Mouse (Mus musculus): ENCODE measurements around the gene Mast2. TPM values are rescaled to one million over a fixed set of nuclear protein-coding genes. Genes with fewer than 3 reads are reported as not detected.

The Mast2 gene
- 100 to 1,000 TPM; 187 to 192 TPM for total RNA-seq (2021)

DNA sequence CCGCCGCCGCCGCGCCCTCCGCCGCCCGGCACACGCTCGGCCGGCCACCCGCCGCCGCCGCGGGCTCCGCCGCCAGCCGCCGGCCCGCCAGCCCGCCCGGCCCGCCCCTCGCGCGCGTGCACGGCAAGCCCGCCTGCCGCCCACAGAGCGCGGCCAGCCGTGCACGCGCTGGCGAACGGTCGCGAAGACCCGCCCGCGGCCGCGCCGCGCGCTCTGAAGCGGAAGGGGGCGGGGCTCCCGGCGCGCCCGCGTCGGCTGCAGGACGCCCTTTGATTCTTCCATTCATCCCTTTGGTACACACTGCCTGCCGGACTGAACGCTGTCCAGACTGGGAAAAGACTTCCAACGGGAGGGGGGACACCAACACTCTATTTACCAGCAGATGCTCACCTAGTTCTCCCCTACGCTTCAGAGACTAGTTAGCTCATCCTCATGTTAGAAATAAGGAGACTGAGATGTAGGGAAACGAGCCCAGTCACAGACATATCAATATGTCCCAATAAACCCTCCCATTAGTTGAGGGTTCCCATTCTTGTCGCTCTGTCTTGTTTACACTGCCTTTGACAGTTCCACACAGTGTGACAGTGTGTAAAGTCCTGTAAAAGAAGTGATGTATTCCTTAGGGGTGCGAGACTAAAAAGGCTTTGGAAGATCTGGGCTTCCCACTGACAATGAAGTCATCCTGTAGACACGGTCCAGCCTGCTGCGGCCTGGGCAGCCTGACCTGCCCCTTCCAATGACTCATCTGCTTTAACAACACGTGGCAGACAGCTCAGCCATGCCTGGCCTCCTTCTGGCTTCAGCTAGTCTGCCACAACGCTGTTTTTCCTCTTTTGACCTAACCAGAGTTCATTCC, at the start of gene Mast2:
Mast2 (minus strand) TSS at position 58 of the 856 bp plus-strand sequence.
- intact Hi-C loops (cut with DNase I), result no loop called here
- DNase-seq, result peak; percentile 89

DNA sequence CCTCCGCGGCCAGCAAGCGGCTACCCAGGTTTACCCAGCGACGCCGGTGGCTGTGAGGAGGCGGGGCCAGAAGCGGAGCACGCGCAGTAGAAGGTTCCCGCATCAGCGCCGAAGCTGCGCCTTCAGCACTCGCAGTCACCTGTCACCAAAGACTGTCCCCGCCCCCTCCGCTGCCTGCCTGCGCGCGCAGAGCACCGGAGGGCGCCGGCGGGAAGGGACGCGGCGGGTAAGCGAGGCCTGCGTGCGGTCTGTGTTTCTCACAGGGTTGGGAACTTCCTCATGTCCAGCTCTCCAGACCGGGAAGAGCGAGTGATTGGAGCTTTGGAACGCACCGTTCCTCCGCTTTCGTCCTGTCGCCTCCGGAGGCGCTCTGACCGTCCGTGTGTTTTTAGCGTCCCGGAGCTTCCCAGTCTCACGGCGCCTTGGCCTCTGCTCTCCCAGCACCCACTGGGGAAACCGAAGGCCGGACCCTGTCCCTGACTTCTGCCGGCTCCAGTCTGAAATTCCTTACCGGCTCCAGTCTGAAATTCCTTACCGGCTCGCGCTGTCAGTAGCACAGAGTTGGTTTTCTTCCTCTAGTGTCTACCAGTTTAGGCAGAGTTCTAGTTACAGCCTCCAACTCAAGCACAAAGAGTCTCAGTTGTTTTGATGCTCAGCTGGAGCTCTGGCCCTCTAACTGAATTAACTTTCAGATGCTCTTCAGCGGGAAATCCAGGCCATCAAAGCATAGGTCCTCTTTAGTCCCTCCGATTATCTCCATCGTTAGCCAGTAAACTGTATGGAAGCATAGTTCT, 43.6 kb upstream of the Mast2 start, which contains the start of gene Ipp:
Ipp (plus strand) TSS at position 125 of the 794 bp plus-strand sequence.
- peak; percentile 95 for DNase-seq
- intact Hi-C loops (cut with DNase I), result no loop called here

DNA sequence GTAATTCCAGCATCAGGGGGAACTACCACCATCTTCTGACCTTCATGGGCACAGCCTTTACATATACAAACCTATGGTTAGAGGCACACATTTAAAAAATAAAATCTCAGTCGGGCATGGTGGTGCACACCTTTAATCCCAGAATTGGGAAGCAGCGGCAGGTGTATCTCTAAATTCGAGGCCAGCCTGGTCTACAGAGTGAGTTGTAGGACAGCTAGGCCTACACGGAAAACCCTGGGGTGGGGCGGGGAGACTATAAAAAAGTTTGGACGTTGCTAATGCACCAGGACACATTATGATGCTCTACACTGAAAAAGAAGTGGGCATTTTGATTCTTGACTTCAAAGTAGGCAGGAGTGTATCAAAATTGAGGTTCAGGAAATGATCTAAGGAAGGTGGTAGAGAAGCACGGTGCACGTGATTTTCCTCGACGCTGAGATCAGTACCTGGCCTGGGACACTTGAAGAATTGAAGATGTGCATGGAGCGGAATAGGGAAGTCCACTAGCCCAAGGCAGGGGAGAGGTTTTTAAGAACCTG, 43.0 kb upstream of the Mast2 start:
- intact Hi-C loops (cut with DNase I), result no loop called here
- peak; percentile 4 for DNase-seq

DNA sequence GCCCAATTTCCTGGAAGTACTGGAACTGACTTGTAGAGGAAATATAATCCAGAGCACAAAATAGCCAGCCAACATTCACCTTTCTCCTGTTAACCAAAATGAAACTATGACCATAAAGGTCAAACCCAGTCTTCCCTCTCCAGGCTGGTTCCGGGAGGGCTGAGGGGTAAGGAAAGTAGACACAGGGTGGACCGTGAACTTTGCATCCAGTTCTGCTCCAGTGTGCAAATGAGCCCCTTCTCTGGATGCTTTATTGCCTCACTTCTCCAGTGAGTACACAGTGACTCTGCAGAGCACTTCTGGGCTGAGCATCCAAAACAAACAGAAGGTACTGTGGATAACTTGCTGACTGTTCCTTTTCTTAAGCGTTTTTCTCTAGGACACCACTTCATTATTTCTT, 36.0 kb upstream of the Mast2 start:
- intact Hi-C loops (cut with DNase I), result no loop called here
- no peak for DNase-seq

DNA sequence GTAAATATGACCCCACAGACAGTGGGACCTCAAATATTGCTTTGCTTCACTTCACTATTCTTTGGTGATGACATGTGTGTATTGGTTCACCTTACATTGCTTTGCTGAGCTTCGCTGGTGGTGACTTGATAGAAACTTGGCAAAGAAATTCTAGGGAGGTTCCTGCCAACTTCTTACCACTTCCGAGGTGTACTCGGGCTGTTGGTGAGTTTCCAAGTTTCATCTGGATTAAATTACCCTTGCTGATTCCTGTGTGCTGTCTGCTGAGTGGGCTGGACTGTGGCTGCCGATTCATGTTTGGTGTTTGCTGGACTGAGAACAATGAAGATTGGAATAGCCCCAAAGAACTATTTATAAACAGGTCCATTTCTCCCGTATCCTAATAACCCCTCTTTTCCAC, 29.7 kb upstream of the Mast2 start:
- DNase-seq, result no peak
- intact Hi-C loops (cut with DNase I), result no loop called here

DNA sequence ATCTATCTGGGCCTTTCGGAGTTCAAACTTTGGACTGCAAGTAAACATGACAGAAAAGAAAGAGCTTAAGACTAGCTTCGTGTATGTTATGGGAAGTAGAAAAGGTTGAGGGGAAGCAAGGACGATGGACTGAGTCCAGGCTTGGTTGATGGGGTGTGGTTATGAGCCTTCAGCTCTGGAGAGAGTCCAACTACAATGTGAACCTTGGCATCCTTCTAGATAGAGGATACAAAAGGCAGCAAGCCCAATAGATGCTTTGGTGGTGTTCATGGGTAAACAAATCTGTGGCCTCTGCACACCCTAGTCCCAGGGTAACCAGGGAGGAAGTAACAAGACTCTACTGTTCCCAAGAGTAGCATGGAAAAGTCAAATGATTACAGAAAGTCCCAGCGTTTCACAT, 28.5 kb upstream of the Mast2 start:
- DNase-seq, result no peak
- intact Hi-C loops (cut with DNase I), result no loop called here

DNA sequence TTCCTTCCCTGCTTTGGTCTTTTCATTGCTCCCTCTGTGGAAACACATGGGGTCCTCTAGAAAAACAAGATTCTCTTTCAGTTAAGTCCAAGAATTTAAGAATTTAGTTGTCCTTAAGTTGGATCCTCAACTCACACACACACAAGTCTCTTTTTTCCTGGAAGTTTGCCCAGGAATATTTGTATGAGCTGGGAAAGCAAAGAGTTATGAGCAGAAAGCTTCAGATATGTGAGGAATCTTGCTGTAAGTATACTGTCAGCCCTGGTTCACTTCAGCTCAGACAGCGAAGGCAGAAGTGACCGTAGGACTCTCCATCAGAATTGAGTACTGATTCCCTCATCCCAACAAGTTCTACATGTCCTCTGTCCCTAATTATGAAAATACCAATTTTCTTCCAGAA, 27.9 kb upstream of the Mast2 start:
- DNase-seq, result no peak
- intact Hi-C loops (cut with DNase I), result no loop called here

DNA sequence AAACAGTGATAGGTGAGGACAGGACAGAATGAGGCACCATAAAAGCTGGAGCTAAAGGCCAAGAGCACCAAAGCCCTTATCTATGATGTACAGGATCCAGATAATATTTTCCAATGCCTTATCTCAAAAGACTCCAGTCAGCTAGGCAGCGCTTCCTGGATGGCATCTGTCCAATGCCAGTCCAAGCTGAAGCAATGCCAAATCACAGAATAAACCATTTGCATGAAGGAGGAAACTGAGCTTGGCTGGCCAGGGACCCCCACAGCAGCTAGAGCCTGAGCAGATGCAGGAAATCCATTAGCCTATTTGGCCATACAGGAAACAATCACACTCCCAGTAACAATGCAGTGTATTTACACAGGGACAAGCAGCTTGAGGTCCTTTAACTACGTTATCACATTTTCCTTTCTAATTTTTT, 27.1 kb upstream of the Mast2 start:
- intact Hi-C loops (cut with DNase I), result no loop called here
- DNase-seq, result peak; percentile 57

DNA sequence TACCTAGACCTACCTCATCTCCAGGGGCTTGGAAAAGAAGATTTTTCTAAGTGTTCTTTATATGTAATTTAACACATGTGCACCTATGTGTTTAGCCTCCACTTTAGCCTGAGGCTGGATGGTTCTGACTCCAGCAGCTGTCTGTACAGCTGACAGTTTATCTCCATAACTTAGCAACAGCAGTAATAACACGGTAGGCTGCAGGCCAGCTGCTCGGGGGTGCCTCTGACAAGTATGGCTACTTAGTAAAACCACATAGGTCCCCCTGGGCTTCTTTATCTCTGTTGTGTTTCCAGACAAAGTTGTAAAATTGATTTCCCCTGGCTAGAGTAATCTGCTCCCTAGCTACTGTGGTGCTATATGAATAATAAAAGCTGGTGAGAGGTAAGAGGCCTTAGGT, 19.5 kb upstream of the Mast2 start:
- intact Hi-C loops (cut with DNase I), result no loop called here
- DNase-seq, result no peak

DNA sequence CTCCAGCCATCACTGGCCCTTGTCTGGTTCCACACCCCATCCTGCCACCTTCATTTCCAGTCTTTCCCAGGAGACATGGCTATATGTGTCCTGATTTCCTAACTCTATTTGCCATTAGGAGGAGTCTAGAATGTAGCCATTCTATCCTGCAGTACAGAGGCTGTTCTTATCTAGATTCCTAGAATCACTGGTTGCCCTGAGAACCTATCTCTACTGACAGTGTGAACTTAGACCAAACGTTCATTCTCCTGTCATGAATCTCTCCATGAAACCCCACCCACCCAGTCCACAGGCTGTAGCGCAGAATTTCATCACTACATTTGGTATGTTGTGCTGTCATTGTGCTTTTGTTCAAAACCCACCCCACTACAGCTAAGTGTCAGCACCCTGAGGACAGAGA, 17.3 kb upstream of the Mast2 start:
- intact Hi-C loops (cut with DNase I), result no loop called here
- no peak for DNase-seq

DNA sequence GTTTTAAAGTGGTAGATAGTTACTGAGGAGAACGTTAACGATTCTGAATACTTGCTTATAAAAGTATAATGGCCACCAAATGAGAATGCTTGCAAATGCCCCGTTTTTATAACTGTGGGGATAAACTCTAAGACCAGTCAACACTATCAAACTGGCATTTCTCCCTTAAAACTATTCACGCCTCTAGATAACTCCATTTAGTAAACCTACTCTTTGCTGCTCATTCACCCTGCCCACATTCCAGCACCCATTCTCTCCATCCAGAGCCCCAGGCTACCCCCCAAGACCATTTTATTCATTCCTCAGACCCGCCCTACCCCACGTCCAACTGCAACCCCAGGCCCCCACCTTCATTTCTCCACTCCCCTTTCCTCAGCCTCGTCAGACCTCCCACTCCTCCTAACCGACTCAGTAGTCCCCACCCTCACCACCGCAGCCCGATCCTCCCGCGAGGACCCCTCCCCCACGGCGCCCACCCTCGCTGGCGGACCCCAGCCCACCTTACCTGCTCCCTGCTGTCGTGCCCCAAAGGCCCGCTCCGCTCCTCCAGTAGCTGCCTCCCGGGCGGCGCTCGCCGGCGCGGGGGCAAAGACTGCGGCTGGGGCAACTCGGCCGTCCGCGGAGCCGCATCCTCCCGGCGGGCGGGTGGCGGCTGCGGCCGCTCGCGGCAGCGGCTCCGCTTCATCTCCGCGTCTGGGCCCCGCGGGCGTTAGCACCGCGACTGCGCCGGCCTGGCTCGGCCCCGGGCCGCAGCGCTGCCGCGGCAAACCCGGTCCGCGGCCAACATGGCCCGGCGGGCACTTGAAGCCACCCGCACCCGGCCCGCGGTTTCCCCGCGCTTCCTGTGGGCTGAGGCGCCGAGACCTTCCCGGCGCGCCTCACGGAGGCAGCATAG, 505 bp downstream of the Mast2 start:
- intact Hi-C loops (cut with DNase I), result no loop called here
- DNase-seq, result peak; percentile 49

DNA sequence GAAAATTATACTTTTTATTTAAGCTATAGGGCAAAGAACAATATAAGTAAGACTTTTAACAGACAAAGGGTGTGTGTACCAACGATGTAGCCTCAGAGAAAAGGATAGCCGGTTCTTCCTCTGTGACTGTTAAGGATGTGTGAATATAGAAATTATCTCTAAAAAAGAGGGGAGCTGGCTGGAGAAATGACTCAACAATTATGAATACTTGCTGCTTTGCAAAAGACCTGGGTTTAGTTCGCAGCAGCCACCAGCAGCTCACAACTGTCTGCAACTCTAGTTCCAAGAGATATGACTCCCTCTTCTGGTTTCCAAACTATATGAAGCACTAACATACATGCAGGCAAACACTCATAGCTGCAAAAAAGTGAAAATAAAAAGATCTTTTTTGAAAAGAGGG, 2.0 kb downstream of the Mast2 start:
- intact Hi-C loops (cut with DNase I), result no loop called here
- no peak for DNase-seq

DNA sequence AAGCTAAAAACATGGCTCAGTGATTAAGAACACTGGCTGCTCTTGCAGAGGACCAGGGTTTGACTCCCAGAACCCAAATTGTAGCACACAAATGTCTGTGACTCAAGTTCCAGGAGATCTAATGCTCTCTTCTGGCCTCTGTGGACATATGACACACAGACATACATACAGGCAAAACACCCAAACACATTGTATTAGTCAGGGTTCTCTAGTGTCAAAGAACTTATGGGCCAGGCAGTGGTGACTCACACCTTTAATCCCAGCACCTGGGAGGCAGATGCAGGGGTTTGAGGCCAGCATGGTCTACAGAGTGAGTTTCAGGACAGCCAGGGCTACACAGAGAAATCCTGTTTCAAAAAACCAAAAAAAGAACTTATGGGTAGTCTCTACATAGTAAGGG, 12.4 kb downstream of the Mast2 start:
- intact Hi-C loops (cut with DNase I), result no loop called here
- DNase-seq, result no peak

DNA sequence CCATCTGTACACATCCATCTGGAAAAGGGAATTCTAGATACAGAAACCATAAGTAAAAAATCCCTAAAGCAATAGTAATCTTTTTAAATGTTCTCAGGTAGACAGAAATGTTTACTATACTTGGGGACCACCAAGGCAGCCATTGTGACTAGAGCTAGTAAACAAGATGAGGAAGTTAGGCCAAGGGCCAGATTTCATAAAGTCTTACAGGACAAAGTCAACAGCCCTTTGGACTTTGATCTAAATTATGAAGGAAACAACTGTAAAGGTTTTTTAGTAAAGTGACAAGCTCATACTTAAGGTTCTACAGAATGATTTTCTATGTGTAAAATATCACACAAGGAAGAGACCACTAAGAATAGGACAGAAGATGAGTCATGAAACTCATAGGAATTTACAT, 14.0 kb downstream of the Mast2 start:
- intact Hi-C loops (cut with DNase I), result no loop called here
- DNase-seq, result no peak

DNA sequence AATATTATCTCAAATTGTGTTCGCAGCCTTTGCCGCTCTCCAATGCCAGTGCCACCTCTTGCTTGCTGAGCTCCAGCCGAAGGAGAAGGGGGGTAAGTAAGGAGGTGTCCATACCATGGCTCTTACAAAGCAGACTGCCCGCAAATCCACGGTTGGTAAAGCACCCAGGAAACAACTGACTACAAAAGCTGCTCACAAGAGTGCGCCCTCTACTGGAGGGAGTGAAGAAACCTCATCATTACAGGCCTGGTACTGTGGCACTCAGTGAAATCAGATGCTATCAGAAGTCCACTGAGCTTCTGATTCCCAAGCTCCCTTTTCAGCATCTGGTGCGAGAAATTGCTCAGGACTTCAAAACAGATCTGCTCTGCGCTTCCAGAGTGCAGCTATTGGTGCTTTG, 15.3 kb downstream of the Mast2 start:
- intact Hi-C loops (cut with DNase I), result no loop called here
- DNase-seq, result peak; percentile 43

DNA sequence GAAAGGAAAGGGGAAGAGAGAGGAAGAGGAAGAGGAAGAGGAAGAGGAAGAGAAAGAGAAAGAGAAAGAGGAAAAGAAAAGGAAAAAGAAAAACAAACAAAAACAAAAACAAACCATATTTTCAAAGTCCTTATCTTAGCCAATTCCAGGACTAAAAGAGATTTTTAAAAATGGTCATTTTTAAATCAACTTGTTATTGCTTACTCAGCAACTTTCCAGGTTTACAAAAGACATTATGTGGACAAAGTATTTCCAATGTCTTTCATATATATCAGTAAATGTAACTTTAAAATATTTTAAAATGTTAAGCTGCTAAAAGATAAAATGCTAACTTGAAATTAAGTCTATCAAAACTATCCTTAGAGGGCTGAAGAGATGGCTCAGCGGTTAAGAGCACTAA, 24.6 kb downstream of the Mast2 start:
- intact Hi-C loops (cut with DNase I), result no loop called here
- no peak for DNase-seq

DNA sequence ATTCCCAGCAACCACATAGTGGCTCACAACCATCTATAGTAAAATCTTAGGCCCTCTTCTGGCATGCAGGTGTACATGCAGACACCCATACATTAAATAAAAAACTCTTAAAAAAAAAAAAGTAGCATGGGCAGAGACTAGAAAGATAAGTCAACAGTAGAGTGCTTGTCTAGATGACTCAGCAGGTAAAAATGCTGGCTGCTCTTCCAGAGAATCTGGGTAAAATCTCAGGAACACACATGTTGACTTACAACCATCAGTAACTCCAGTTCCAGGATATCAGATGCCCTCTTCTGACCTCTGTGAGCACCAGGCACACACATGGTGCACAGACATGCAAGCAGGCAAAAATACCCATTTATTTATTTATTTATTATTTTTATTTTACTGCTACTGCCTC, 25.4 kb downstream of the Mast2 start:
- intact Hi-C loops (cut with DNase I), result no loop called here
- DNase-seq, result no peak

DNA sequence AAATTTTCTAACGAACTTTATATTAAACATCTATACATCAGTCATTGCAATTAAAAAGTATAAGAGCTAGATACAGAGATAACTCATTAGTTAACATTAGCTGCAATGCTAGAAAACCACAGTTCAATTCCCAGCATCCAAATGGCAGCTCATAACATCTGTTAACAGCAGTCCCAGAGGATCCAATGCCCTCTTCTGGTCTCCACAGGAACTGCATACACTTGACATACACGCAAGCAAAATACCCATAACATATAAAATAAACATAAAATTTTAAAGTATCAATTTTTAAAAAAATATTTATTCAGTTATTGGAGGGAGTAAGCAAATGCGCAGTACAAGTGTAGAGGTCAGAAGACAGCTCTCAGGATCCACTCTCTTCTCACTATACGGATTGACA, 28.4 kb downstream of the Mast2 start:
- DNase-seq, result no peak
- intact Hi-C loops (cut with DNase I), result no loop called here

DNA sequence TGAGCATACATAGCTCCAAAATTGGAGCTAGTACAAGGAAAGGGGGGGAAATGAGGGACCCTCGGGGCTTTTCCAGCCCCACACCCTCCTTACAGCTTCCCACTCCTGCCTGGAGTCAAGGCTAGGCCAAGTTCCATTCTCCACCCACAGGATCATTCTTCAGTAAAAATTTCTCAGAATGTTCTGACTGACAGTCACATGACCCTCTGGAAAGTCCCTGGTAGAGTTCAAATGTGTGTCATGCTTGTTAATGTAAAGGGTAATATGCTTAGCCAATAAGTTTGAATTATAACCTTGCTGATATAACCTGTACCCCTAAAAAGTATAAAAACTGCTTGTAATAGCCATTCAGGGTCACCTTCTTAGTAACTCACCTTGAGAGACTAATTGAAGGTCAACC, 41.8 kb downstream of the Mast2 start:
- DNase-seq, result no peak
- intact Hi-C loops (cut with DNase I), result no loop called here

DNA sequence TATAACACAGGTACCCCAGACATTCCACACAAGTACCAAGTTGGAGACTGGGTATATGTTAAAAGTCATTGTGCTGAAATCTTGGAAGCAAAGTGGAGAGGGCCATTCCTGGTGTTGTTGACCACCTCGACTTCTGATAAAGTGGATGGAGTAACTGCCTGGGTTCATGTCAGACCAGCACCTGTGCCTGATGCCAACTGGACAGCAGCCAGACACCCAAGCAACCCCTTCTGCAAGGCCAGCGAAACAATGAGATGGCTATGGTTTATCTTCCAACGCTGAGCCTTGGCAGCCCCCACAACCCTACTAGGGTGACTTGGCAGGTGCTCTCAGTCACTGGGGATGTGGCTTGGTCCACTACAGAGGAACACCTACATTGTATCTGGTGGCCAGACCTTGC, 42.8 kb downstream of the Mast2 start:
- DNase-seq, result peak; percentile 17
- intact Hi-C loops (cut with DNase I), result no loop called here

DNA sequence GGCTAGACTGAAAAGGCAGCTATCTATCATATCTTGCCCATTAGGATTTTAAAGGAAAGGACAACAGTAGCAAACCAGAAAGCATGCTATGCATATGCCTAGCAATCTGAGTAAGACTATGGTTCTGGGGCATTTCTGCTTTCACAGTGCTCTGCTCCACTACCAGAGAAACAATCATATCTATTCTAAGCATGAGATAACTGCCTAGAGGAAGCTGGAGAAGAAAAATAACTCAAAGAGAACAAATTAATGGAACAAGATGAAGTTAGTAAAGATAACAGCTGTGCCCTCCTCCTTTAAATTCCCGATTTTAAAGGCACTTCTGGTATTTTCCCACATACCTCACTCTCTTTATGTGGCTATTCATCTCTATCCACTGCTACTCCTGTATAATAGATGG, 51.0 kb downstream of the Mast2 start:
- intact Hi-C loops (cut with DNase I), result no loop called here

More for the DNA sequence above, 51.0 kb downstream of the Mast2 start:
- no peak for DNase-seq
